Comparison of ENCODE assay signal across 8 mouse cellular contexts in the genomic region with DNA sequence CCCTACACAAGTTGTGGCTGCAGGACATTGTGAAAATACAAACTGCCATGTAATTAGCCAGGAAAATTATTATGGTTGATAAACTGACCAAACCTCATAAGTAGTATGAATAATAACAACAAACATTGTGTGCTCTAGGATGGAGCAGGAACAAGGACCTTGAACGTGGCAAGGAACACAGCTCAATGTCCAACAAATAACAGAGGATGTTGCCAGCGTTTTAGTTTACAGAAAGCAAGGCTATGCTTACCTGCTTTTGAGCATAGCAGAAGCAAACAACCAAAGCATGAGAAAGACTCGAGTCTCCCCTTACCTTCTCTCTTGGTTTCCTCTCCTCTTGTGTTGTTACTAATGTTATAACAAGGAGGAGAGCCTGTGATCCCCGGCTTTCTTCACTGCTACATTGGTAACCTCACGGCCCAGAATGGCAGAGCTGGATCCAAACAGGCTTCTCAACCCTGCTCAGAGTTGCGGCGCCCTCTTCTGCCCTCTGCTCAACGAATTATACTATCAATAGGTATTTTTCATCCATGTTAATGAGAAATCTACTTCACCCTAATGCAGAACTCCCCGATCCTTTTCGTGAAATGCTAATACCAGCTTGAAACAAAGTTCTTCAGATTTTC. TPM values are rescaled to one million over a fixed set of nuclear protein-coding genes. Genes with fewer than 3 reads are reported as not detected.
DNase-seq lines count a peak whose midpoint lies in the region; ATAC-seq and TF ChIP-seq lines count a peak whose summit lies in the region.

No protein-coding gene starts in this region.

- no peak for TF ChIP-seq CTCF in lung, adult 2 months (IDR thresholded peaks at IDR 0.05; ENCODE audit: insufficient read depth, low read length)
- no peak for TF ChIP-seq CTCF in bone marrow, adult 2 months (IDR thresholded peaks at IDR 0.05; ENCODE audit: control insufficient read depth, insufficient read depth, low read length)

- 17% methylated on average over 10 of the region's 10 CpGs for WGBS in lung, adult 2 months
- WGBS in bone marrow, adult 2 months: under 1% methylated on average over 10 of the region's 10 CpGs
- 49% methylated on average over 10 of the region's 10 CpGs for WGBS in forebrain, embryonic 12.5 days
- WGBS in neural tube, embryonic 14.5 days: 51% methylated on average over 10 of the region's 10 CpGs

- no peaks in the 10 kb centered on the region for H3K36me3 ChIP-seq in forebrain, embryonic 12.5 days (replicated peaks)
- H3K36me3 ChIP-seq in neural tube, embryonic 14.5 days (ENCODE audit: control insufficient read depth, insufficient read depth, low read length): no peaks in the 10 kb centered on the region

- peak overlapping the region; percentile 43; the same call in 1 of the 2 replicates for H3K27ac ChIP-seq in bone marrow, adult 2 months (ENCODE audit: control insufficient read depth, insufficient read depth, low read depth, low read length, poor library complexity)
- H3K27ac ChIP-seq in forebrain, embryonic 12.5 days: peak overlapping the region; percentile 92; the same call in 1 of the 2 replicates
- H3K27ac ChIP-seq in neural tube, embryonic 14.5 days (ENCODE audit: low read depth, low read length): peak overlapping the region; percentile 96

- peak overlapping the region; percentile 58 for H3K4me2 ChIP-seq in forebrain, embryonic 12.5 days
- peak overlapping the region; percentile 58 for H3K4me2 ChIP-seq in neural tube, embryonic 14.5 days (ENCODE audit: low read depth, low read length)

- no peaks in the 10 kb centered on the region for H3K27me3 ChIP-seq in forebrain, embryonic 12.5 days
- no peaks in the 10 kb centered on the region for H3K27me3 ChIP-seq in neural tube, embryonic 14.5 days (ENCODE audit: control insufficient read depth, insufficient read depth, low read length)

- peaks cover 31% of the 10 kb centered on the region for H3K4me1 ChIP-seq in lung, adult 2 months (ENCODE audit: control insufficient read depth, insufficient read depth, low read length)
- peaks cover 12% of the 10 kb centered on the region for H3K4me1 ChIP-seq in bone marrow, adult 2 months (ENCODE audit: control insufficient read depth, insufficient read depth, low read length)
- H3K4me1 ChIP-seq in forebrain, embryonic 12.5 days: peaks cover 38% of the 10 kb centered on the region
- H3K4me1 ChIP-seq in neural tube, embryonic 14.5 days (ENCODE audit: control insufficient read depth, insufficient read depth, low read length): peaks cover 27% of the 10 kb centered on the region

- no peak for ATAC-seq in forebrain, embryonic 12.5 days (ENCODE audit: low FRiP score)
- no peak for ATAC-seq in neural tube, embryonic 14.5 days (ENCODE audit: low read depth)

- H3K4me3 ChIP-seq in lung, adult 2 months (replicated peaks; ENCODE audit: extremely low read depth, low read depth, low read length): peak overlapping the region; percentile 69
- peak overlapping the region; percentile 75 for H3K4me3 ChIP-seq in bone marrow, adult 2 months (replicated peaks; ENCODE audit: control insufficient read depth, low read depth, low read length)
- H3K4me3 ChIP-seq in forebrain, embryonic 12.5 days (replicated peaks): peak overlapping the region; percentile 93
- H3K4me3 ChIP-seq in neural tube, embryonic 14.5 days (ENCODE audit: low read depth, low read length): peak overlapping the region; percentile 98

- H3K9ac ChIP-seq in forebrain, embryonic 12.5 days: 0 out of 2 replicates have a peak overlapping the region, but pooled peaks have one; percentile 94
- H3K9ac ChIP-seq in neural tube, embryonic 14.5 days (replicated peaks; ENCODE audit: low read depth, low read length): no peak overlapping the region

- no peak for DNase-seq in lung, adult 2 months
- DNase-seq in lung, postnatal 14 days: no peak
- peak; percentile 39 to 45 for DNase-seq in kidney, postnatal 4 days
- no peak for DNase-seq in gastrocnemius, adult 8-10 months (ENCODE audit: low spot score in 2 of 2)
- no peak for DNase-seq in layer of hippocampus, postnatal 36 days

- no peaks in the 10 kb centered on the region for H3K9me3 ChIP-seq in forebrain, embryonic 12.5 days
- H3K9me3 ChIP-seq in neural tube, embryonic 14.5 days (ENCODE audit: control insufficient read depth, low read length): no peaks in the 10 kb centered on the region

- no peak for TF ChIP-seq POLR2A in lung, adult 2 months (IDR thresholded peaks at IDR 0.05; ENCODE audit: borderline replicate concordance, extremely low read depth, low read depth, low read length)
- no peak for TF ChIP-seq POLR2A in bone marrow, adult 2 months (IDR thresholded peaks at IDR 0.05; ENCODE audit: borderline replicate concordance, control insufficient read depth, low read depth, low read length)

RNA-seq across cellular contexts. Expression of a gene that starts 0.7 kb away (rescaled TPM):
- 12.7 and 17.5 TPM in 2 replicates for polyA plus RNA-seq in lung, adult 2 months (2012; rRNA removed)
- 5.0 and 14.4 TPM in 2 replicates for polyA plus RNA-seq in bone marrow, adult 2 months (2011; ENCODE audit: insufficient read depth, insufficient read length, low replicate concordance, missing spikeins)
- polyA plus RNA-seq in forebrain, embryonic 12.5 days (2016; fragmentation: Nextera tagmentation; extraction: Ambion mirVana): 15.7 and 16.7 TPM in 2 replicates
- polyA plus RNA-seq in neural tube, embryonic 14.5 days (2014; fragmentation: Nextera tagmentation; extraction: Ambion mirVana): 15.6 and 20.3 TPM in 2 replicates
- total RNA-seq in gastrocnemius, adult 8-10 months (2022): 10 to 100 TPM in 3 of 4 experiments, 1 to 10 TPM in 1; 10.0 to 12.1 (median 12.0) TPM
- total RNA-seq in layer of hippocampus, postnatal 36 days (2021): 10 to 100 TPM; 23.3 to 25.0 TPM

RNA-seq across cellular contexts. Expression of a gene that starts 45.1 kb away (rescaled TPM):
- polyA plus RNA-seq in lung, adult 2 months (2012; rRNA removed): 53.6 and 71.3 TPM in 2 replicates
- 10.7 and 15.5 TPM in 2 replicates for polyA plus RNA-seq in bone marrow, adult 2 months (2011; ENCODE audit: insufficient read depth, insufficient read length, low replicate concordance, missing spikeins)
- polyA plus RNA-seq in forebrain, embryonic 12.5 days (2016; fragmentation: Nextera tagmentation; extraction: Ambion mirVana): 16.5 and 17.7 TPM in 2 replicates
- 47.4 and 59.7 TPM in 2 replicates for polyA plus RNA-seq in neural tube, embryonic 14.5 days (2014; fragmentation: Nextera tagmentation; extraction: Ambion mirVana)
- 10 to 100 TPM; 37.8 to 51.1 (median 48.1) TPM for total RNA-seq in gastrocnemius, adult 8-10 months (2022)
- total RNA-seq in layer of hippocampus, postnatal 36 days (2021): 10 to 100 TPM; 73.6 to 81.1 TPM

Comparison
In these comparisons a context has a peak if more than half of its experiments do, and no peak if none do; other contexts are left out.
1. DNase-seq: peak in kidney, postnatal 4 days (2 of 2); none in lung, adult 2 months (single experiment), lung, postnatal 14 days (single experiment), gastrocnemius, adult 8-10 months (0 of 2) and layer of hippocampus, postnatal 36 days (0 of 2).
2. H3K27ac ChIP-seq: peak in every context shown above with its lines; median percentile 96 in neural tube, embryonic 14.5 days; 92 in forebrain, embryonic 12.5 days; 43 in bone marrow, adult 2 months.
3. Peak in every context shown above with its lines, with median percentiles within 50 percentile points of each other: H3K4me3 ChIP-seq.